Mouse (Mus musculus): ENCODE measurements around the gene Tmem130.

GRCm38 (mm10) chr5:144758422-144758821 is 3.2 kb downstream of the Tmem130 start:
- TF ChIP-seq CTCF (IDR thresholded peaks at IDR 0.05; ENCODE audit: borderline replicate concordance, extremely low read depth, insufficient read depth, insufficient read length) (no peak), POLR2A (IDR thresholded peaks at IDR 0.05; ENCODE audit: borderline replicate concordance, extremely low read depth, insufficient read depth, insufficient read length, poor library complexity, severe bottlenecking) (no peak)
